Mouse (Mus musculus) G1E (cell line): ENCODE measurements around the gene AC124502.3. TPM values are rescaled to one million over a fixed set of nuclear protein-coding genes. Genes with fewer than 3 reads are reported as not detected.
A peak's percentile ranks its signal among the peaks of the same experiment; 100 is the strongest.

Source experiments
- ATAC-seq: 2 replicates; pipeline ENCODE4 v1.8.0; 2016; ENCODE audit warnings: mild to moderate bottlenecking; ENCODE audit not compliant: insufficient number of reproducible peaks, poor library complexity, low FRiP score, severe bottlenecking; ENCODE audit errors: extremely low read depth
- DNase-seq: peaks from one replicate; pipeline ENCODE4 v3.0.0; 2012; ENCODE audit warnings: low spot score
- H3K27me3 ChIP-seq: 2 replicates; pipeline ENCODE4 v1.6.1; 2012; ENCODE audit warnings: mild to moderate bottlenecking, low read length, inconsistent platforms; ENCODE audit not compliant: insufficient read depth
- H3K36me3 ChIP-seq: replicated peaks from 2 replicates; pipeline ENCODE3; 2012; ENCODE audit warnings: mild to moderate bottlenecking, inconsistent platforms
- H3K4me1 ChIP-seq: 2 replicates; pipeline ENCODE4 v1.6.1; 2012; ENCODE audit warnings: low read depth, low read length, inconsistent platforms, mixed read lengths; ENCODE audit not compliant: insufficient read depth
- H3K4me3 ChIP-seq: 2 replicates; pipeline ENCODE4 v1.5.1; 2012; ENCODE audit warnings: low read depth, mild to moderate bottlenecking, inconsistent platforms, low read length, moderate library complexity, mixed read lengths
- H3K9me3 ChIP-seq: replicated peaks from 2 replicates; pipeline ENCODE4 v1.6.1; 2012; ENCODE audit warnings: inconsistent platforms
- CTCF ChIP-seq: IDR thresholded peaks from 2 replicates; pipeline ENCODE4 v1.5.1; 2012; ENCODE audit warnings: low read depth, low read length, inconsistent platforms, mixed read lengths
- GATA1 ChIP-seq: IDR thresholded peaks from 2 replicates; pipeline ENCODE4 v1.6.1; 2012; ENCODE audit warnings: borderline replicate concordance, low read length, inconsistent platforms, mixed read lengths
- GATA2 ChIP-seq: IDR thresholded peaks from 2 replicates; pipeline ENCODE4 v1.6.1; 2012; ENCODE audit warnings: low read depth, low read length, inconsistent platforms, borderline replicate concordance
- POLR2AphosphoS5 ChIP-seq: IDR thresholded peaks from 2 replicates; pipeline ENCODE4 v1.6.1; 2012; ENCODE audit warnings: low read depth, low read length, inconsistent platforms; ENCODE audit not compliant: insufficient replicate concordance
- TAL1 ChIP-seq: conservative IDR thresholded peaks from 2 replicates; pipeline ENCODE4 v1.6.1; 2012; ENCODE audit warnings: low read depth, low read length, inconsistent platforms, mixed read lengths
- polyA plus RNA-seq: library from polyadenylated mRNA; stranded (reverse); fragments of >175 nt; gene quantifications from 2 replicates; pipeline ENCODE4 v1.2.3, GENCODE M21; 2012
- total RNA-seq, 2 experiments: library from RNA; stranded (forward) in 1 of 2; stranded (reverse) in 1 of 2; fragments of 200-1000 nt in 1 of 2; fragments of >200 nt in 1 of 2; fragmentation: Nextera tagmentation in 1 of 2; gene quantifications; 2 replicates each; pipeline ENCODE4 v1.2.3; 2014 to 2017

AC124502.3 gene
- total and polyA plus RNA-seq, 3 experiments, result 0.34 to 6.6 (median 0.60) TPM

GRCm38 (mm10) chr19:5062446-5062845, 23.8 kb downstream of the AC124502.3 start:
- ATAC-seq, result no peak
- no peaks in the 10 kb centered on the region for H3K9me3 ChIP-seq
- H3K4me1 ChIP-seq, result peaks cover 40% of the 10 kb centered on the region
- peaks cover 22% of the 10 kb centered on the region; the same call in 1 of the 2 replicates for H3K27me3 ChIP-seq
- no peaks in the 10 kb centered on the region for H3K36me3 ChIP-seq
- DNase-seq, result no peak
- TF ChIP-seq GATA1 (no peak), POLR2AphosphoS5 (no peak), CTCF (no peak), TAL1 (no peak), GATA2 (no peak)
- no peak overlapping the region for H3K4me3 ChIP-seq

- no peaks in the 10 kb centered on the region for H3K36me3 ChIP-seq
- peaks cover 39% of the 10 kb centered on the region for H3K27me3 ChIP-seq
- no peak for DNase-seq
- peaks cover 34% of the 10 kb centered on the region for H3K4me1 ChIP-seq
- TF ChIP-seq GATA2 (no peak), POLR2AphosphoS5 (no peak), TAL1 (no peak), GATA1 (no peak), CTCF (no peak)
- no peaks in the 10 kb centered on the region for H3K9me3 ChIP-seq
- H3K4me3 ChIP-seq, result no peak overlapping the region
- no peak for ATAC-seq
Measured at GRCm38 (mm10) chr19:5065104-5065503, 26.4 kb downstream of the AC124502.3 start.

DNA sequence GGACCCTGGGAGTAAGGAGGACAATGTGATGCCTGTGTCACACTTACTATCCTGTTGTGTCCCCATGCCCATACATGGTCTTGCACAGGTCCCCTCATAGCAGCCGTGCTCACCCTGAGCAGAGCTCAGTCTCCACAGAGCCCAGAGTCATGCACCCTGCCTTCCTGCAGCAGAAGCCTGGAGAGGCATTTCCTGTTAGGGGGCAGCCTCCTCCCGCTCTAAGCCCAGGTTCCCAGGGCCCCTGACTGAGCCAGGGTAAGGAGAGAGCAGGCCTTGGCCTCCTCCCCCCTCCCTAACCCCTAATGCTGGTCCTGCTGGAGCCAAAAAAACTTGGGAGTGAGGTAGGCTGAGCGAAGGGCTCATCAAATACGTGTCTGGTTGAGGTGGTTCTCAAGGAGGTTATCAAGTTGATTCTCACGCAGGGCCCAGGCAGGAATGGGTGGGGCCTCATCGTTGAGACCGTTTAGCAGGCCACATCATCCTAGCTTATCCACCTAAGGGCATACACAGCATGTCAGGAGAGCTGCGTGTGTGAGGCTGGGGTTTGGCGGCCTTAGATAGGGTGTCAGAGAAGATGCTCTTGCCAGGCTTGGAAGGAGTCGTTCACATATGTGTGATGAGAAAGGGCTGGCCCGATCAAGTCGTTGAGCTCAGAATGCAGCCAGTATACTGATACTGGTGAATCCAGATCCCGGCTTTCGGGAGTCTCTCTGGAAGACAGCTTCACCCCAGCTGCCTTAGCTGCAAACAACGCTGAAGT, 28.5 kb downstream of the AC124502.3 start:
- Histone ChIP-seq H3K4me1 (peaks cover 34% of the 10 kb centered on the region), H3K9me3 (no peaks in the 10 kb centered on the region), H3K27me3 (peaks cover 43% of the 10 kb centered on the region), H3K4me3 (no peak overlapping the region), H3K36me3 (no peaks in the 10 kb centered on the region)
- ATAC-seq, result no peak
- no peak for TF ChIP-seq GATA2
- TF ChIP-seq TAL1, result no peak
- TF ChIP-seq POLR2AphosphoS5, result no peak
- no peak for TF ChIP-seq CTCF
- TF ChIP-seq GATA1, result no peak
- DNase-seq, result no peak

GRCm38 (mm10) chr19:5067867-5068569, 29.3 kb downstream of the AC124502.3 start, which contains the start of gene Cd248:
Cd248 (plus strand) TSS chr19:5068078.
- Histone ChIP-seq H3K4me1 (peaks cover 42% of the 10 kb centered on the region), H3K27me3 (peaks cover 38% of the 10 kb centered on the region), H3K36me3 (no peaks in the 10 kb centered on the region), H3K4me3 (peak within 1 kb of the TSS; percentile 25; the same call in 1 of the 2 replicates), H3K9me3 (no peaks in the 10 kb centered on the region)
- no peak for TF ChIP-seq TAL1
- no peak for TF ChIP-seq POLR2AphosphoS5
- no peak for TF ChIP-seq GATA2
- no peak for TF ChIP-seq CTCF
- TF ChIP-seq GATA1, result no peak
- ATAC-seq (no peak), DNase-seq (peak; percentile 51)

GRCm38 (mm10) chr19:5068570-5069234, 30.0 kb downstream of the AC124502.3 start:
- Histone ChIP-seq H3K27me3 (peaks cover 38% of the 10 kb centered on the region), H3K9me3 (no peaks in the 10 kb centered on the region), H3K36me3 (no peaks in the 10 kb centered on the region), H3K4me1 (peaks cover 43% of the 10 kb centered on the region), H3K4me3 (peak overlapping the region; percentile 25; the same call in 1 of the 2 replicates)
- ATAC-seq, result no peak
- DNase-seq, result no peak
- TF ChIP-seq CTCF (no peak), POLR2AphosphoS5 (no peak), GATA1 (no peak), GATA2 (no peak), TAL1 (no peak)

GRCm38 (mm10) chr19:5069486-5069885, 30.8 kb downstream of the AC124502.3 start:
- Histone ChIP-seq H3K36me3 (no peaks in the 10 kb centered on the region), H3K4me1 (peaks cover 43% of the 10 kb centered on the region), H3K9me3 (no peaks in the 10 kb centered on the region), H3K4me3 (no peak overlapping the region), H3K27me3 (peaks cover 44% of the 10 kb centered on the region)
- DNase-seq (no peak), ATAC-seq (no peak)
- TF ChIP-seq TAL1 (no peak), GATA1 (no peak), POLR2AphosphoS5 (no peak), GATA2 (no peak), CTCF (no peak)
